Mouse (Mus musculus): ENCODE measurements at regions not wholly inside any gene's neighbourhood (a gene's known extent, or its start where the extent isn't known, plus 50 kb on each side); places are given as distances from the start of the nearest gene placed in this dataset.

DNA sequence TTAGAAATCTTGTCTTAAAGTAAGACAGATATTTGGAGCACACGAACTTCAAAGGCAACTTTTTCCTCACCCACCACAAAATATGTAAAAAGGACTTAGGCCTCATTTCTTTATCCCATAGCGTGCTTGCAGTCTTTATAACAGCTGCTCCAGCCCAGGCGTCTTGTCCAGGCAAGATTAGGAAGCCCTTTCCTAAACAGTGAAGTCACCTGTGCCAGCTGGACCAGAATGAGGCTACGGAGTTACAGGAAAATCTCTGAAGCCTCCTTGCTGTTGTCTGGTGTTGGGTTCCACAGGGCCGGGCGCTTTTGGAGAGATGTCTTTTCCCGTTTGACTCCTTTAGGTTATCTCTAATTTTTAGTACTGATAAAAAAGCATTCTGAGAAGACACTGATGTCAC, 210.3 kb downstream of the Ttll7 start:
- TF ChIP-seq CTCF (IDR thresholded peaks at IDR 0.05; ENCODE audit: borderline replicate concordance, insufficient read depth, low read length) (no peak), POLR2A (IDR thresholded peaks at IDR 0.05; ENCODE audit: low read depth, low read length) (no peak)
